Mouse (Mus musculus) lung, embryonic 16.5 days (tissue): Measurements from ENCODE around the gene Abcf2. TPM values are rescaled to one million over a fixed set of nuclear protein-coding genes. Genes with fewer than 3 reads are reported as not detected.

ENCODE experiments used
- ATAC-seq: fragments of 200-750 bp; cut with Nextera tagmentation; 2 replicates; pipeline ENCODE4 v1.8.0; 2017; ENCODE audit warnings: low read depth, mild to moderate bottlenecking, moderate library complexity
- H3K27ac ChIP-seq: fragments of 300-500 bp; sonication (generic); 2 replicates; pipeline ENCODE4 v1.5.1; 2014; ENCODE audit warnings: mild to moderate bottlenecking, control low read depth, low read length
- H3K27me3 ChIP-seq: fragments of 300-500 bp; sonication (generic); 2 replicates; pipeline ENCODE4 v1.6.1; 2014; ENCODE audit warnings: low read depth, low read length, mixed read lengths; ENCODE audit not compliant: control insufficient read depth, insufficient read depth
- H3K36me3 ChIP-seq: fragments of 300-500 bp; sonication (generic); 2 replicates; pipeline ENCODE4 v1.6.1; 2014; ENCODE audit warnings: low read length; ENCODE audit not compliant: control insufficient read depth, insufficient read depth
- H3K4me1 ChIP-seq: fragments of 300-500 bp; sonication (generic); replicated peaks from 2 replicates; pipeline ENCODE4 v1.6.1; 2014; ENCODE audit warnings: low read length, mixed read lengths; ENCODE audit not compliant: control insufficient read depth, insufficient read depth
- H3K4me2 ChIP-seq: fragments of 300-500 bp; sonication (generic); 2 replicates; pipeline ENCODE4 v1.6.1; 2014; ENCODE audit warnings: low read depth, low read length, control low read depth
- H3K4me3 ChIP-seq: fragments of 300-500 bp; sonication (generic); 2 replicates; pipeline ENCODE4 v1.5.1; 2014; ENCODE audit warnings: mild to moderate bottlenecking, low read length, control low read depth
- H3K9ac ChIP-seq: fragments of 300-500 bp; sonication (generic); 2 replicates; pipeline ENCODE4 v1.6.1; 2014; ENCODE audit warnings: low read length, control low read depth
- H3K9me3 ChIP-seq: fragments of 300-500 bp; sonication (generic); 2 replicates; pipeline ENCODE4 v1.6.1; 2016; ENCODE audit warnings: low read length; ENCODE audit not compliant: control insufficient read depth
- WGBS: fragments of 180-500 bp; shearing (Covaris S2); extraction: QIAGEN DNeasy Blood & Tissue Kit; methylation state at CpG from one replicate; pipeline ENCODE4 v1.1.7; 2014; 5-methylcytosine and 5-hydroxymethylcytosine counted together
- polyA plus RNA-seq: library from polyadenylated mRNA; unstranded; fragments of >200 nt; fragmentation: Nextera tagmentation; extraction: Ambion mirVana; gene quantifications from 2 replicates; pipeline ENCODE4 v1.2.1, GENCODE M21; 2015

Abcf2 gene
- polyA plus RNA-seq, 1 experiment from 2014 or later = 93.4 TPM

DNA sequence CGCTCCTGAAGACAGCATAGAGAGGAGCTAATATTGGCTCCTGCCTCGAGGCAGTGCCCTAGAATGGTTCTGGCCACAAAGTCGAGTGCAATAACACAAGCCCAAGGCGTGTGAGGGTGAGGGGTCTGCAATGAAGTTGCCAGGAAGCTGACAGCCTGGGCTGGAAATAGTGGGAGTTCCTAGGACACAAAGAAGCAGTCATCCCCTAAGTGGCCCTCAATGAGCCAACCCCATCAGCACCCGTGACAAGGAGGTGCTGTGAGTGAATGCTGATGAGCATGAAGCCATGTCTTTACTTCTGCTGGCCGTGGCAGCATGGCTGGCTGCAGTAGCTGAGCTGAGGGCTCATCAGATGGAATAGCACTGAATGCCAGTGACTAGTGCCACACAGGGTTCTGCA is 37.8 kb upstream of the Abcf2 start:
- WGBS = 55% methylated on average over 6 of the region's 6 CpGs
- Histone ChIP-seq H3K27me3 (no peaks in the 10 kb centered on the region), H3K9me3 (no peaks in the 10 kb centered on the region), H3K4me1 (peaks cover 11% of the 10 kb centered on the region), H3K4me3 (no peak overlapping the region), H3K9ac (no peak overlapping the region), H3K36me3 (no peaks in the 10 kb centered on the region), H3K4me2 (no peak overlapping the region), H3K27ac (no peak overlapping the region)
- no peak for ATAC-seq

DNA sequence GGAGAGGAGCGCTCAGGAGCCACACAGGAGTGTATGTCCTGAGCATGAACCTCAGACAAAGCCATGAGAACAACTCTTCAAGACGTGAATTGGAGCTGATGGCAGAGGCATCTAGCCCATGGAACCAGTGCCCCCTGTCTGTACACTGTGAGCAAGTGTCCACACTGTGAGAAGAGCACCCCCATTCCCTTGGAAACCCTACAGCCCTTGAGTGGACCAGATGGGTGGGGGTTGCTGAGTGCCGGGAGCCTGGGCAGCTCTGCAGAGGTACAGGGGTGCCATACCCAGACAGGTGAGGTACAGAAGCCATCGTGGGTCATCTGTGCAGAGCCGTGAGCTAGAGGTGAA is 35.0 kb upstream of the Abcf2 start:
- no peak overlapping the region for H3K27ac ChIP-seq
- H3K9ac ChIP-seq = no peak overlapping the region
- ATAC-seq = peak; percentile 32; the same call in 1 of the 2 replicates
- H3K4me1 ChIP-seq = peaks cover 15% of the 10 kb centered on the region
- no peak overlapping the region for H3K4me3 ChIP-seq
- no peak overlapping the region for H3K4me2 ChIP-seq
- H3K27me3 ChIP-seq = no peaks in the 10 kb centered on the region
- no peaks in the 10 kb centered on the region for H3K36me3 ChIP-seq
- no peaks in the 10 kb centered on the region for H3K9me3 ChIP-seq
- WGBS = 60% methylated on average over 5 of the region's 5 CpGs

DNA sequence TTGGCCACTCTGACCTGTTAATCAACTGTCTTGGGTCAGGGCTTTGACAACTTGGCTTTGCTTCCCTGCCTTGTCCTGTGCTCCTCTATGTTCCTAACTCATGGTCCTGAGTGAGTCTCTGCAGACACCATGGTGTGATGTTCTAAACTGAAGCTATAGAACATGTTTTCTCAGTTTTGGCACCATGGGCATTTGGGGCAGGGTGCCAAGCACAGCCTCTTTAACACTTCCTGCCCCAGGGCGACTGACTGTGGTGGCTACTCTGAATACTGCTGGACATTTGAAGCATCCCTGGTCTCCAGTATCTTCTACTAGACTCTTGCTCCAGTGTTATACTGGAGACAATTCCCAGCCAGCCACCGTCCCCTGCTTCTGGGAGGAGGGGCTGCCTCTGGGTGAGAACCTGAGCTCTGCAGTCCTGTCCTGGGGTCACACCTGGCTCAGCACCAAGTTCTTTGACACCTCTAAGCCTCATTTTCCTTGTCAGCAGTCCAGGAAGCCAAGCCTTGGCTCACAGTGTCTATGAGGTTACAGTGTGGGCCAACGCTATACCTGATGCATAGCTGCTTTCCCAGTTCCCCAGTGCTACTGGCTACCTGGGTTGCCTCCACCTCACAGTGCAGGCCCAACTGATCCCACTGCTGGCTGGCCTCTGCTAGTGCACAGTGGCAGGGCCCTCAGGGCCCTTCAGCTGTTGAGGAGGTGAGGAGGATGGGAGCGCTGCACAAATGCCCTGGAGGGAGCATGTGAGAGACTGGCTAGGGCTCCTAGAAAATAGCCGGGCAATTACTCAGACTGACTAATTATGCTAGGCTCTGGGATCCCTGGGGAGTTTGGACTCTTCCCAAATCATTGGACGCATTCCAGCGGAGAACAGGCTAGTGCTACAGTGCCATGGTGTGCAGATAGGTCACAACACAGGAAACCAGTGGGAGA is 34.4 kb upstream of the Abcf2 start:
- H3K27me3 ChIP-seq = no peaks in the 10 kb centered on the region
- H3K9ac ChIP-seq = no peak overlapping the region; the same call in 1 of the 2 replicates
- H3K4me3 ChIP-seq = no peak overlapping the region
- no peaks in the 10 kb centered on the region for H3K9me3 ChIP-seq
- H3K4me2 ChIP-seq = no peak overlapping the region
- WGBS = 45% methylated on average over 7 of the region's 7 CpGs
- no peaks in the 10 kb centered on the region for H3K36me3 ChIP-seq
- no peak overlapping the region for H3K27ac ChIP-seq
- peak; percentile 31 for ATAC-seq
- peaks cover 15% of the 10 kb centered on the region for H3K4me1 ChIP-seq

- H3K27ac ChIP-seq = no peak overlapping the region
- no peaks in the 10 kb centered on the region for H3K27me3 ChIP-seq
- H3K4me1 ChIP-seq = peaks cover 30% of the 10 kb centered on the region
- H3K9me3 ChIP-seq = no peaks in the 10 kb centered on the region
- ATAC-seq = no peak
- no peaks in the 10 kb centered on the region for H3K36me3 ChIP-seq
- no peak overlapping the region for H3K4me2 ChIP-seq
- 14% methylated on average over 5 of the region's 5 CpGs for WGBS
- H3K4me3 ChIP-seq = no peak overlapping the region
- H3K9ac ChIP-seq = no peak overlapping the region
Observed at GRCm38 (mm10) chr5:24609388-24609787, 32.1 kb upstream of the Abcf2 start.

- WGBS = 26% methylated on average over 14 of the region's 14 CpGs
- no peak for ATAC-seq
- H3K27me3 ChIP-seq = no peaks in the 10 kb centered on the region
- no peak overlapping the region for H3K4me3 ChIP-seq
- H3K9me3 ChIP-seq = no peaks in the 10 kb centered on the region
- no peaks in the 10 kb centered on the region for H3K36me3 ChIP-seq
- no peak overlapping the region for H3K27ac ChIP-seq
- peak overlapping the region; percentile 85 for H3K9ac ChIP-seq
- peaks cover 33% of the 10 kb centered on the region for H3K4me1 ChIP-seq
- H3K4me2 ChIP-seq = peak overlapping the region; percentile 52
Observed at GRCm38 (mm10) chr5:24605980-24606665, 28.9 kb upstream of the Abcf2 start.

GRCm38 (mm10) chr5:24605321-24605979 is 28.2 kb upstream of the Abcf2 start:
- Histone ChIP-seq H3K27me3 (no peaks in the 10 kb centered on the region), H3K4me2 (peak overlapping the region; percentile 52), H3K9me3 (no peaks in the 10 kb centered on the region), H3K4me3 (peak overlapping the region; percentile 71), H3K4me1 (peaks cover 39% of the 10 kb centered on the region), H3K9ac (peak overlapping the region; percentile 85), H3K27ac (peak overlapping the region; percentile 93), H3K36me3 (no peaks in the 10 kb centered on the region)
- no peak for ATAC-seq
- 11% methylated on average over 6 of the region's 6 CpGs for WGBS

GRCm38 (mm10) chr5:24604656-24605100 is 27.4 kb upstream of the Abcf2 start:
- Histone ChIP-seq H3K36me3 (no peaks in the 10 kb centered on the region), H3K4me3 (peak overlapping the region; percentile 71), H3K9ac (peak overlapping the region; percentile 85), H3K27me3 (no peaks in the 10 kb centered on the region), H3K4me2 (peak overlapping the region; percentile 52), H3K4me1 (peaks cover 41% of the 10 kb centered on the region), H3K27ac (peak overlapping the region; percentile 93), H3K9me3 (no peaks in the 10 kb centered on the region)
- under 1% methylated on average over 46 of the region's 46 CpGs for WGBS
- peak; percentile 81 for ATAC-seq

- H3K36me3 ChIP-seq = no peaks in the 10 kb centered on the region
- no peak for ATAC-seq
- H3K9me3 ChIP-seq = no peaks in the 10 kb centered on the region
- peak overlapping the region; percentile 71 for H3K4me3 ChIP-seq
- peaks cover 38% of the 10 kb centered on the region for H3K4me1 ChIP-seq
- peak overlapping the region; percentile 85 for H3K9ac ChIP-seq
- WGBS = 18% methylated on average over 12 of the region's 12 CpGs
- peak overlapping the region; percentile 93 for H3K27ac ChIP-seq
- H3K4me2 ChIP-seq = peak overlapping the region; percentile 52
- H3K27me3 ChIP-seq = no peaks in the 10 kb centered on the region
Observed at GRCm38 (mm10) chr5:24604080-24604655, 26.9 kb upstream of the Abcf2 start.
